Mouse (Mus musculus) layer of hippocampus, adult 11-12 months (tissue): ENCODE results near the gene Tnn.

ENCODE experiments used
- DNase-seq: peaks from one replicate; pipeline ENCODE4 v3.0.0; 2022; ENCODE audit warnings: low spot score

Tnn gene

DNA sequence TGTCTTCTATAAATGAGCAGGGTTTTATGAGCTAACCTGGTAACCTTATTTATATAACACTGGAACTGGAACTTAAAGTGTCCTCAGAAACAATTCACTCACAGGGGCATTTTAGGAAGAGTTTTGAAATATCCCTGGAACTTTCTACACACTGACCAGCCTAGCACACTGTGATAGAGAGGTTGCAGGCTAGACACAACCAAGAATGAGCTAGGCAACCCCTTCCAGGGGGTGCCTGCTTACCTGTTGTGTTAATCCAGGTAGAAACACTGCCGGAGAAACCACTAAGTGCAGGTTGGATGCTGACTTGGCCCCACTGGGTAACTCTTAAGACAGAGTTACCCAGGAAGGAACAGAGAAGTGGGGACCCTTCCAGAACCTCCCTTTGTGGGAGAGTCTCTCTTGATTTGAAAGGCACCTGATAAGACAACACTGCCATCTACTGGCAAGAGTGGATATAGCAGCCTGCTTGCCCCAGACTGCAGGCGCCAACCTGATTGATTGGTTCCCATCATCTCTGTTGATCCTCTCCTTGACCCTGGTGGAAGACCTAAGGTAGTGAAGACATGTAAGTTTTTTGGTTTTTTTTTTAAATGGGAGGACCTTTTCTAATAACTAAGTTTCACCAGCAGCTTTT lies 72.5 kb downstream of the Tnn start:
- DNase-seq = peak; percentile 87

GRCm38 (mm10) chr1:160078882-160079661 lies 74.3 kb downstream of the Tnn start:
- DNase-seq = no peak

DNA sequence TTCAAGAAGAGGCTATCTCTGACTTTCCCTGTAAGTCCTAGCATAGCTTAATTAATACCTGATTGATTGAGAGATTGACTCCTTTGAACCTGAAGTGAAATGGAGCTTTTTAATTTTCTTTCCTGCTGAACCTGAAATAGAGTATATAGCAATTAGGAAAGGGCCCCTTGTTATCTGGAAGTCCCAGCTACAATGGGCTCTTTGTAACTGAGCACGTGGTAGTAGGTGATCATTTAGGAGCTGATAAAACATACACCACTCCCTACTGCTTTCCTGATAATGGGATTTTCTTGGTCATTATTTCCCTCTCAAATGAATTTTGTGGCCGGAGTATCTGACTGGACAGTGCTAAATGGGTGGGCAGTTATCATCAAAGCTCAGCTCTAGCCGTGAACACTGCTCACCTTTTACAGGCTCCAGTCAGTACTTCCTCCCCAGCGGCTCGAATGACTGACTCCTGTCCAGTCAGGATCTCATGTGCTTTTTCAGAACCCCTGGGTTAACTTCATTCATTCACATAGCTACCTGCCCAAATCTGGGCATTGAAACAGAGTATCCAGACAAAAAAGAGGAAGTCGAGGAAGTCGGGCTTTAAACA lies 88.7 kb downstream of the Tnn start:
- no peak for DNase-seq

DNA sequence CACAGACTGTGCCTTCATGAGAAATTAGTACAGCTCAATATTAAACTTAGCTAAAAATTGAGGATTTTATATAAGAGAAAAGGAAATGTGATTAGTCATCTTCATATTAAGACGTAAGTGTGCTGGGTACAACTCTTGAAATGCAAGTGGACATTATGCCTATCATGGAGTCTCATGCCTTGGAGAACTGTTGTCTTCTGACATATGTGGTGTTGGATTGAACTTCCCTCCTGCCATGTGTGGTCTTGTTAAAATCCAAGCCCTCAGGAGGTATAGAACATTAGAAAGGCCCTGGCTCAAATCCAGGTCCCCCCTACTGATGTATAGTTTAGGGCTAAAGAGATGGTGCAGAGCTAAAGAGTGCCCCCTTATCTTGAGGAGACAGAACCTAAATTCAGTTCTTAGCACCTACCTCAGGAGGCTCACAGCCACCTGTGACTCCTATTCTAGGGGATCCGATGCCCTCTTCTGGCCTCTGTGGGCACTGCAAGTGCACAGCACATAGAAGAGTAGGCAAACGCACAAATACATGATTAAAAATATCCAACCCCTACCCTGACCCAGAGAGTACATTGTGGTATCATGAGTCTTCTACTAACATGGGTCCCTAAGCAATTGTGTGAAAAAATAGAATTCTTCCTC lies 91.5 kb downstream of the Tnn start:
- peak; percentile 21 for DNase-seq

DNA sequence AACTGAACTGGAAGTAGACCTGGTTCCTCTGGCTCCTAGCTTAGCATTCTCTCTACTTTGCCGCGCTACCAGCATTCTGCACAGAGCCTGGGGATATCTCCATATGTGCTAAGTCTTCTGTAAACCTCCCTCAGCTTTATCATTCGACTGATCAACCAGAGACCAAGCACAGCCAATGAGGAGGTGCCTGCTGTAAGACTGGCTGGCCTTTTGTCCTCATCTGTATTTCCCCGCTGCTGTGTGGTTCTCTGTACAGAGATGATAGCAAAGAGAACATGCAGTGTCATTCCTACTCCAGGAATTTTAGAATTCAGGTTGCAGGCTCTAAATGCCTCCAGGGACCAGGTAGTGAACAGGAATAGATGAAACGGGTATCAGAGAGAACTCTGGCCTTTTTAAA lies 92.1 kb downstream of the Tnn start:
- DNase-seq = no peak

DNA sequence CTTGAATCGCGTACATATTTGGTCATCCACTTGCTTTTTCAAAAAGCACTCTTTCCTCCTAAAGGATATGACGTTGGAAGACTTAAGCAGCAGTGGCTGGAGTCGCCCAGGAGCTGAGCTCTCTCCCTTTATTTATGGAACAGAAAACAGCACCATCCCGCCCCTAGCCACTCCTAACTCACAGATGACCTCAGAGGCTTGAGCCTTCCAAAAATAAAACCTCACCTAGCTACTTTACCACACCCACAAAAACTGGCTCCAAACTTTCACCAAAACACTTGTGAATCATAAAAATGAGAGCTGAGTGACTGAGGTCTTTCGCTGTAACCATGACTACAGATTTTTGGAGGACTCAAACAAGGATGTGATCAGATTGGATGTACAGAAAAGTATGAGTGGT lies 92.8 kb downstream of the Tnn start:
- no peak for DNase-seq

DNA sequence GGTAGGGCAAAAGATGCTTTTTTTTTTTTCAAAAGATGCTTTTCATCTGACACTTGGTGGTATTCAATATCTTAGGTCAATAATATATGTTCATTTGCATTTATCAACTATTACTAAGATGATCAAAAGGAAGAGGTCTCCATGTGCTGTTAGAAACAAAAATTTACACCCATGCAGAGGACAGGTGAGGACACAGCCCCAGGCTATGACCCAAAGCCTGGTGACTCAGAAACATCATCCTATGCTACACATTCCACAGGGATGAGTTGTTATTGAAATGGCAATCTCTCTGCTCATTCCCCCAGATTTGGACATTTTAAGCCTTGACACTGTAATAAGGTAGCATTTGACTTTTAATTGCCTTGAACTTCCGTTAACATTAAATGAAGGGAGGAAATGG lies 93.5 kb downstream of the Tnn start:
- DNase-seq = no peak

GRCm38 (mm10) chr1:160057657-160058056 lies 95.7 kb downstream of the Tnn start:
- no peak for DNase-seq

- DNase-seq = no peak
These were observed 98.9 kb downstream of the Tnn start for GRCm38 (mm10) chr1:160054366-160055078.

GRCm38 (mm10) chr1:160053510-160054305 lies 99.7 kb downstream of the Tnn start:
- DNase-seq = no peak

- no peak for DNase-seq
These were observed 100.6 kb downstream of the Tnn start for GRCm38 (mm10) chr1:160052556-160053315.

GRCm38 (mm10) chr1:160050898-160051297 lies 102.5 kb downstream of the Tnn start:
- no peak for DNase-seq

- no peak for DNase-seq
These were observed 104.1 kb downstream of the Tnn start for GRCm38 (mm10) chr1:160049131-160049880.

GRCm38 (mm10) chr1:160047481-160047931 lies 105.9 kb downstream of the Tnn start:
- no peak for DNase-seq

GRCm38 (mm10) chr1:160046786-160047185 lies 106.6 kb downstream of the Tnn start:
- no peak for DNase-seq

GRCm38 (mm10) chr1:160045971-160046370 lies 107.4 kb downstream of the Tnn start:
- no peak for DNase-seq

GRCm38 (mm10) chr1:160045056-160045715 lies 108.2 kb downstream of the Tnn start:
- no peak for DNase-seq

DNA sequence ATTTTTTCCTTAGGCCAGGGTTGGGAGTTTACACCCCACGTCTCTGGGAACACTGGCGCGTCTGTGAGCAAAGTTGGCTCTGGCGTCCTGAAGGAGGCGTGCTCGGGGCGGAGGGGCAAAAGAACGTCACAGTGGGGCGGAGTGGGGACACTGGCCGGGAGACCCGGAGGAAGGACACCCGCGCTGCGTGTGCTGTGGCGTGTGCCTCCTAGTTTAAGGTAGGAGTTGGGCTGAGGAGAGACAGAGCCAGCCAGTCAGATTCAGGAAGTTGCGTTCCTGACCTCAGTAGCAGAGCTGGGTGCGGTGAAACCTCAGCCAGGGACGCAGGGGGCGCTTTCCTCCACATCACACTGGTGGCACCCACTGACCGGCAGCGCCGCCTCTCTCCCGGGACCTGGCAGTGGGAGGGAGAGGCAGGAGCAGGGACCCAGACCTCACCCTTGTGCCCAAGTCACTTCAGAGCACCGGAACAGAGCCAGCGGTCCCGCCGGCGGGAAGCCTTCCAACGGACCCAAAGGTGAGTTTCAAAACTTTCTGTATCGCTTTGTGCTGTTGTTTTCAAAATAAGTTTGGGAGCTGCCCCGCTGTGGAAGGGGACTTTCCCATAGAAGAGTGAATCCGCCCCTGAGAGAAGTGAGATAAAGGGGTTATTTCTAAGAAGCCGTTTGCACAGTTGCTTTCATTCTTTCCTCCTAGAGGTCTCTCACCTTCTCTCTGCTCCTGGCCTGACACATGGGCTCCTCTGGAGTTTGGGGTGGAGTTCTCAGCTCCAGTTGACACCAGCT lies 109.0 kb downstream of the Tnn start, which contains the start of gene 4930523C07Rik:
Gene 4930523C07Rik, plus strand, starts transcription at position 146 of the 785 bp plus-strand sequence.
- peak; percentile 9 for DNase-seq
